Mouse (Mus musculus) kidney, adult 8-10 months (tissue): ENCODE data around the gene Fam114a1.

Experiments
- DNase-seq, 2 experiments: peaks; one replicate each; pipeline ENCODE4 v3.0.0; 2022

Gene Fam114a1

GRCm38 (mm10) chr5:65006011-65006491 is 36.2 kb downstream of the Fam114a1 start:
- no peak for DNase-seq

GRCm38 (mm10) chr5:65011901-65012573 is 42.2 kb downstream of the Fam114a1 start:
- no peak for DNase-seq

- DNase-seq = no peak
Measured at GRCm38 (mm10) chr5:65015508-65015907, 45.6 kb downstream of the Fam114a1 start.

- no peak for DNase-seq
Measured at GRCm38 (mm10) chr5:65019109-65019508, 49.2 kb downstream of the Fam114a1 start.

- DNase-seq = peak; percentile 76 to 87
Measured at GRCm38 (mm10) chr5:65019823-65020222, 50.0 kb downstream of the Fam114a1 start.

- DNase-seq = no peak
Measured at GRCm38 (mm10) chr5:65022006-65022405, 52.1 kb downstream of the Fam114a1 start.

- DNase-seq = no peak
Measured at GRCm38 (mm10) chr5:65024641-65025040, 54.8 kb downstream of the Fam114a1 start.

GRCm38 (mm10) chr5:65025916-65026315 is 56.0 kb downstream of the Fam114a1 start:
- no peak for DNase-seq

- DNase-seq = no peak
Measured at GRCm38 (mm10) chr5:65026776-65027175, 56.9 kb downstream of the Fam114a1 start.

- no peak for DNase-seq
Measured at GRCm38 (mm10) chr5:65028019-65028418, 58.1 kb downstream of the Fam114a1 start.

GRCm38 (mm10) chr5:65036597-65036996 is 66.7 kb downstream of the Fam114a1 start:
- DNase-seq = peak in 1 of 2 experiments; percentile 7

- no peak for DNase-seq
Measured at GRCm38 (mm10) chr5:65038305-65038704, 68.4 kb downstream of the Fam114a1 start.

GRCm38 (mm10) chr5:65038811-65039571 is 69.1 kb downstream of the Fam114a1 start:
- peak; percentile 7 to 37 for DNase-seq

GRCm38 (mm10) chr5:65040463-65040862 is 70.6 kb downstream of the Fam114a1 start:
- peak in 1 of 2 experiments; percentile 13 for DNase-seq

- no peak for DNase-seq
Measured at GRCm38 (mm10) chr5:65043407-65043895, 73.6 kb downstream of the Fam114a1 start.

GRCm38 (mm10) chr5:65045642-65046370 is 75.9 kb downstream of the Fam114a1 start:
- no peak for DNase-seq

GRCm38 (mm10) chr5:65046442-65047284 is 76.8 kb downstream of the Fam114a1 start:
- no peak for DNase-seq

- no peak for DNase-seq
Measured at GRCm38 (mm10) chr5:65047285-65047855, 77.5 kb downstream of the Fam114a1 start.

- DNase-seq = no peak
Measured at GRCm38 (mm10) chr5:65049880-65050279, 80.0 kb downstream of the Fam114a1 start.

GRCm38 (mm10) chr5:65051513-65051912 is 81.6 kb downstream of the Fam114a1 start:
- no peak for DNase-seq

- DNase-seq = no peak
Measured at GRCm38 (mm10) chr5:65057596-65057995, 87.7 kb downstream of the Fam114a1 start.

- DNase-seq = no peak
Measured at GRCm38 (mm10) chr5:65059806-65060205, 89.9 kb downstream of the Fam114a1 start.
